Mouse (Mus musculus) lung, adult 18-20 months (tissue): ENCODE data around the gene Psmd9.

ENCODE experiments used
- DNase-seq, 2 experiments: peaks; one replicate each; pipeline ENCODE4 v3.0.0; 2022; ENCODE audit warnings: mixed read lengths in 2 of 2

Psmd9 gene

DNA sequence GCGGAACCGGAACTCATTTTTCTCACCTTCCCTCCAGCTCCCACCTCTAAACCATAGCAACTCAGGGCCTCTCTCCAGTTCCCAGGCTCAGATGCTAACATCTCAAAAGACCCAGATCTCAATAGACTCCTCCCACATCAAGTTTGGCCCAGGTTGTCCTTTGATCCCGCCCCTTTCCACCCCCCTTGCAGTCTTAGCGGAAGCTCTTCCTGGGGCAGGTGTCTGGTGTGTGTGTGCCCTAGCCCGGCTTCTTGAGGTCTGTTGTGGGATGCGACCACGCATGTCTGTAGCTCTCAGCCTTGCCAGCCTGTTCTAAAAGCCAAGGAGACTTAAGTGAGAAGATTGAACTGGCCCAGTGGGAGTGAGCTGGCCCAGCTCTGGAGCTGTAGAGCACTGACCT is 18.6 kb upstream of the Psmd9 start:
- DNase-seq = peak; percentile 50 to 53

DNA sequence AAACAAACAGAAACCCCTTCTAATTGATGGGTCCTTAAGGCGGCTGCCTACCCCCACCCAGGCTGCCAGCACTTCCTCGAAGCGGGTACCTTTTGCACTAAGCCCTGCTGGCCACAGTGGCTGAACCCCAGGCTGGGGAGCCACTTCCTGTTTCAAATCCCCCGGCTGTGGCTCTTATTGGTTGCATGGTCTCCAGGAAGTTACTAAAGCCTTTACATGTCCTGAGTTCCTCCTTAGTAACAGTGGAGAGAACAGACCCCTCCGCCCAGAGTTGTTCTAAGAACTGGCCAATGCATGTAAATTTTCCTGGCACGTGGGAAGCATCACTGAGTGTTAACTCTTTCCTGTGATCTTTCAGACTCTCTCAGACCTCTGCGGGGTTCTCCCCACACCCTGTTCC is 18.1 kb upstream of the Psmd9 start:
- DNase-seq = peak; percentile 62 to 69

DNA sequence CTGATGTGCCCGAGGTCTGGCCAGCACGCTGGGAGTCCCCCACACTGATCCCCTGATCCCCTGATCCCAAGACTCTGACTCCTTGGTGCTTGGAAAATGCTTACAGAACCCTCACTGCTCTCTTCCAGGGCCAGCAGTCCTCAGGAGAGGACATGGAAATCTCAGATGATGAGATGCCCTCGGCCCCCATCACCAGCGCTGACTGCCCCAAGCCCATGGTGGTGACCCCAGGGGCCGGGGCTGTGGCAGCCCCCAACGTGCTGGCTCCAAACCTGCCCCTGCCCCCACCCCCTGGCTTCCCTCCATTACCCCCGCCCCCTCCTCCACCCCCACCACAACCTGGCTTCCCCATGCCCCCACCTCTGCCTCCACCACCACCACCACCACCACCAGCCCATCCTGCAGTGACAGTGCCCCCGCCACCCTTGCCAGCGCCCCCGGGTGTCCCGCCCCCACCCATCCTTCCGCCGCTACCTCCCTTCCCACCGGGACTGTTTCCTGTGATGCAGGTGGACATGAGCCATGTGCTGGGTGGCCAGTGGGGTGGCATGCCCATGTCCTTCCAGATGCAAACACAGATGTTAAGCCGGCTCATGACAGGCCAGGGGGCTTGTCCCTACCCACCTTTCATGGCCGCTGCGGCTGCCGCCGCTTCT is 17.4 kb upstream of the Psmd9 start:
- DNase-seq = no peak

DNA sequence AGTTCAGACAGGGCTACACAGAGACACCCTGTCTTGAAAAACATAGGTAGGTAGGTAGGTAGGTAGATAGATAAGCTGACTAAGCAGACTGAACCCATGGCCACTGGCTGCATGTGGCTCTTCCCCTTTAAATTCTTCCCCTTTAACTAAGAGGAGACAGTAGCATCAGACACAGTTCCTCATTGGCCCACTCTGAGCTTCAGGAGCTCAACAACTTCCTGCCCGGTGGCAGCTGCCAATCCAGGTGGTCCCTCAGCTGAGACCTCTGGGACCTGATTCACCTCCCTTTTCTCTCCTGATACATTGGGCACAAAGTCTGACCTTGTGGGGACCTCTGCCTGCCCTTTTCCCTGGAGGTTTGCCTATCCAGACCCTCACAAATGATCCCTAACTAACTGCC is 16.3 kb upstream of the Psmd9 start:
- DNase-seq = no peak

DNA sequence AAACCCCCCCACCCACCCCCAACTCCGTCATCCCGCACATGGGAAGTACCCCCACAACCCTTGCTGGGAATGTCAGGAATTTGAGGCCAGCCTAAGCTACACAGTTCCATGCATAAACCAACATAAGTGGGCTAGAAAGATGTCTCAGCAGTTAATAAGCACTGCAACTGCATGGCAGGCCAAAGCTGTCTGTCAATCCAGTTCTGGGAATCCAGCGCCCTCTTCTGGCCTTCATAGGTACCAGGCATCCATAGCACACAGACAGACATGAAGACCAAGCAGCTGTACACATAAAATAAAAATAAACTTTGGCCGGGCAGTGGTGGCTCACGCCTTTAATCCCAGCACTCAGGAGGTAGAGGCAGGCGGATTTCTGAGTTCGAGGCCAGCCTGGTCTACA is 13.8 kb upstream of the Psmd9 start:
- peak; percentile 71 to 79 for DNase-seq

DNA sequence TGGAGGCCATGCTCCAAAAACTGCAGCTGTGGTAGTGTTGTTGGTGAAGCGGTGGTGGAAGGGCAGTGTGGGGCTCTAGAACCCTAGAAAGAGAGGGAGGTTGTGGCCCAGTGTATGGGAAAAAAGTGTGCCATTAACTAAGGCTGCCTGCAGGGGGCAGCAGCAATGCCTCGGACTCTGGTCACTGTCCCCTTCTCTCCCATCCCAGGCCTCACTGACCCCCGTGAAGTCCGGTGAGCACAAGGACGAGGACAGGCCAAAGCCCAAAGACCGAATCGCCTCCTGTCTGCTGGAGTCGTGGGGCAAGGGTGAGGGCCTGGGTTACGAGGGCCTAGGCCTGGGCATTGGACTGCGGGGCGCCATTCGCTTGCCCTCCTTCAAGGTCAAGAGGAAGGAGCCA is 12.4 kb upstream of the Psmd9 start:
- DNase-seq = no peak

DNA sequence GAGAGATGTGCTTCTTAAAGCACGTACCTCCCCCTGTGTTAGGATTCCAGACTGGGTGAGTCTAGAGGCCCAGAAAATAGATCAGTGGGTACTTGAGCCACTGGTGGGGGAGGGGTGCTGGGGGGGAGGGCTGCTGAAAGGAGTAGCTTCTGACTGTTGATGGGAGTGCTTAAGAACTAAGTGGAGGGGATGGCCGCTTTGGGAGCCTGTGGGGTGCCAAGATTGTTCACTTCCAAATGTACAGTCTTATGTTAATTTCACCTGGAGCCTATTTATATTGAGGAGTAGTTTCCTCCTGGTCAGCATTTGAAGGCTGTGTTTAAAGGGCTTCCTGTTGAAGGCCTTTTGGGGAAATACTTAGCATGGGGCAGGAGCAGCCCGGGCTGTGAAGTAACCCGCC is 11.2 kb upstream of the Psmd9 start:
- DNase-seq = no peak

DNA sequence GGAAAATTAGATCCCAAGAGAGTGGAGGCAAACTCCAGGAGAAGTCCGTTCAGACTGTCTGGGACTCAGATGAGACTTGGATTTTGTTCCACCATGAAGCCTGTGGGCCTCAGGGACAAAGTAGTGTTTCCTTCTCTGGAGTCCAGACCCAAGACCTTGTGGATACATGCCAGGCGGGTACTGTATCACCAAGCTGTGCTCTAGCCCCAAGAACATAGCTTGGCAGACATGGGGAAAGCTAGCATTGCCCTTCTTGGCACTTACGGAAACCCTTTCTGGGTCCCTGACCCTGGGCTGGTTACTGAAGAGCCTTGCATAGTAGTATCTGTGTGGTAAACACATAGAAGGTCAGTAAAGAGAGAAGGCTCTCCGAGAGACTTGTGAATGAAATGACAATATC is 9.8 kb upstream of the Psmd9 start:
- DNase-seq = no peak

DNA sequence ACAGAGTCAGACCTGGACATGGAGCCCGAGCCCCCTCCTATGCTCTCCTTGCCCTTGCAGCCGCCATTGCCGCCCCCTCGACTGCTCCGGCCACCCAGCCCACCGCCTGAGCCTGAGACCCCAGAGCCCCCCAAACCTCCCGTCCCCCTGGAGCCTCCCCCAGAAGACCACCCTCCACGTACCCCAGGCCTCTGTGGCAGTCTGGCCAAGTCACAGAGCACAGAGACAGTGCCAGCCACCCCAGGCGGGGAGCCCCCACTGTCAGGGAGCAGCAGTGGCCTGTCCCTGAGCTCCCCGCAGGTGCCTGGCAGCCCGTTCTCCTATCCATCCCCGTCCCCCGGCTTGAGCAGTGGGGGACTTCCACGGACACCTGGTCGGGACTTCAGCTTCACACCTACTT is 9.3 kb upstream of the Psmd9 start:
- no peak for DNase-seq

DNA sequence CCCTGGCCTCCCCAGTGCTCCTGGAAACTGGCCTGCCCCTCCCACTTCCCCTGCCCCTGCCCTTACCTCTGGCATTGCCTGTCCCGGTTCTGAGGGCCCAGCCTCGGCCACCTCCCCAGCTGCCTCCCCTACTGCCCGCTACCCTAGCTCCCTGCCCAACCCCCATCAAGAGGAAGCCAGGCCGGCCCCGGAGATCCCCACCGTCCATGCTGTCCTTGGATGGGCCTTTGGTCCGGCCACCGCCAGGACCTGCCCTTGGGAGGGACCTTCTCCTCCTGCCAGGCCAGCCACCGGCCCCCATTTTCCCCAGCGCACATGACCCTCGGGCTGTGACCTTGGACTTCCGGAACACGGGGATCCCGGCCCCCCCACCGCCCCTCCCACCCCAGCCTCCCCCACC is 8.9 kb upstream of the Psmd9 start:
- DNase-seq = no peak

DNA sequence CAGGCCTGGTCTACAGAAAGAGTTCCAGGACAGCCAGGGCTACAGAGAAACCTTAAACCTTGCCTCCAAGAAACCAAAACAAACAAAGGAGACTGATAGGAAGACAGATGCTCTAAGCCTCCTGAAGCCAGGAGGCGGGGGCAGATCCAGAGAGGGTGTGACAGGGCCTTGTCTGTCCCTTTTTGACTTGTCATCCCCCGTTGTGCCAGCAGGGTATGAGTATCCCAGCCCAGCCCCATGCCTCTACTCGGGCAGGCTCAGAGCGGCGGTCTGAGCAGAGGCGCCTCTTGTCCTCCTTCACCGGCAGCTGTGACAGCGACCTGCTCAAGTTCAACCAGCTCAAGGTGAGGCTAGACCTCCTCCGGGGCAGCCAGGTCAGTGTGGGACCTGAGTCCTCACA is 6.3 kb upstream of the Psmd9 start:
- no peak for DNase-seq

DNA sequence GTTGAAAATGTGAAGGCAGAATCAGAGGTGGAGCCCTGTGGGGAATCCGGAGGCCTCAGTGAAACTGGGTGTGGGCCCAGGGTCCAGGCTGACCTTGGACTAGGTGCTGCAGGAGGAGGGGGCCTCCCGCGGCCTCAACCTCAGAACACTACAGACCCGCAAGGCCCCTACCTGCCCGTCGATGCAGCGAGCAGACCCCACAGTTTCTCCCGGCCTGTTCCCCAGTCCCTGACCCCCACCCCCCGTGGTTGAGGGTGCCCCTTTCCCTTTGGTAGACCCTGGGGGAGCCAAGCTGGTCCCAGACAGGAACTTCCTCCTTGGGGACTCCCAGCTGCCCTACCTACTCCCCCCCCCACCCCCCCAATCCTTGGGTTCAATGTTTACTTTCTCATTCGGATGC is 2.8 kb upstream of the Psmd9 start:
- DNase-seq = no peak

DNA sequence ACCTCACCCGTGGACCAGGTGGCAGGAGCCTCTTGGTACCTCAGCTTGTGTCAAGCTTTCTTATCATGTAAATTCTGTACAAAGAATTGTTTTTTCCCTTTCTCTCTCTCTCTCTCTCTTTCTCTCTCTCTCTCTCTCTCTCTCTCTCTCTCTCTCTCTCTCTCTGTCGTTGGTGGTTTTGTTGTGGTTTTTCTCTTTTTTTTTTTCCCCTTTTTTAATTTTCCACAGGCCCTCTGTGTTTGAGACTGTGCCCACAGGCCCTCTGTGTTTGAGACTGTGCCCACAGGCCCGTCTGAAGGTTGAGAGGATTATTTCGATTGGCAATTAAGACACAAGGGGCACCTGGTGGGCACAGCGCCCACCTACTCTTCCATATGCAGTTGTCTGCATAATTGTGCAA is 1.6 kb upstream of the Psmd9 start:
- DNase-seq = no peak

DNA sequence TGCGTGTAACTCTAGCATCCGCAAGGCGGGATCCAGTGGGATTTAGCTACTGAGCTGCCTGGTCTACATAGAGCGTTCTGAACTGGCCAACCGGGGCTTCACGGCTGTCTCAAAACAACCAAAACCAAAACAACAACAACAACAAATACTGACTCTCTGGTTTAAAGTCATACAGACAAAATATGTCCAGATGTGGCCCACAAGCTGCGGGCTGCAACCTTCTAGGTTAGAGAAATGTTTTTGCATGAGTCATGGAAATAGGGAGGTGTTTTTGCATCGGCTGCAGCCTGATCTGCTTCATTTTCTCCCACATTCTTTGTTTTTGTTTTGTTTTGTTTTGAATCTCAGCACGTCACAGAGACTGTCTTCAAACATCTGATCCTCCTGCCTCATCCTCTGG is 1.2 kb downstream of the Psmd9 start:
- DNase-seq = no peak

DNA sequence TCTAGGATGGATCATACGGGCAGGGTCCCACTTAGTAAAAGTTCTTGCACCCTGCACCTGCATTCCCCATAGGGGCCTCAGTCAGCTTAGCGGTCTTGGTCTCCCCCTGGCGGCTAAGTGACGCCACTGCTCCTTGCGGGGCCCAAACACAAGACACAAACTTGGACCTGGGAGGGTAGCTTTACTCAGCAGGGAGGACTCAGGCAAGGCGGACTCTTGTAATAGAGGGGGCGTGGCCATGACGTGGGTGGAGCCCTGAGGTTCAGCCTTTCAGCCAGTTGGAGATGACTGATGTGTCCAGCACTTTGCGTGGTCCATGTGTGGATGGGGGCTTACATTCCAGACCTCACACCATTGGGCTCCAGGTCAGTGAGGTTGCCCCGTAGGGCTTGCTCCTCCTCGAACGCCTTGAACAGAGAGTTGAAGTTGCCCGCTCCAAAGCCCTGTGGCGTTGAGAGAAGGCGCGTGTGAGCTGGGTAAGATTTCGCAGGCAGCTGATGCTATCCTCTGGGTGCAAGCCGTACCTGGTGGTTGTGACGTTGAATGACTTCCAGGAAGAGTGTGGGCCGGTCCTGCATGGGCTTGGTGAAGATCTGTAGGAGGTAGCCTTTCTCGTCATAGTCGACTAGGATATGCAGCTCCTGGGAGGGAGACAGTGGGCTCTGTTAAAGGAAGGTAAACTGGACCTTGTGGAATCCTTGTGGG is 2.6 kb downstream of the Psmd9 start:
- peak; percentile 84 to 88 for DNase-seq

DNA sequence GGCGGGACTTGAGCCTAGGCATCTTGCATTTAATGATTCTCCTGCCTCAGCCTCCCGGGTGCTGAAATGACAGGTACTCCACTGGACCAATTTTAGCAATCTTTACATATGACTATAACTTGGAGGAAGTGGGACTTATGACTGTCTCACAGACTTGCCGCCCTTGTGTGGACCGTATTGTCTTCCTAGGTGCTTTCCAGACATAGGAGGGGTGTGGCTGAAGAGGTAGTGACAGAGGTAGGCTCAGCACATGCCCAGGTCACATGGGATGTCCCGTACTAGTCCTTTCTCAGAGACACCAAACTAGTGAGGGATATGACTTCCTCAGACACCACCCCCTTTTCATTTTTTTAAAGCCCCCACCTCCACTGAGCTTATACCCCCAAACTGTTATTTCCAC is 9.6 kb downstream of the Psmd9 start:
- no peak for DNase-seq

DNA sequence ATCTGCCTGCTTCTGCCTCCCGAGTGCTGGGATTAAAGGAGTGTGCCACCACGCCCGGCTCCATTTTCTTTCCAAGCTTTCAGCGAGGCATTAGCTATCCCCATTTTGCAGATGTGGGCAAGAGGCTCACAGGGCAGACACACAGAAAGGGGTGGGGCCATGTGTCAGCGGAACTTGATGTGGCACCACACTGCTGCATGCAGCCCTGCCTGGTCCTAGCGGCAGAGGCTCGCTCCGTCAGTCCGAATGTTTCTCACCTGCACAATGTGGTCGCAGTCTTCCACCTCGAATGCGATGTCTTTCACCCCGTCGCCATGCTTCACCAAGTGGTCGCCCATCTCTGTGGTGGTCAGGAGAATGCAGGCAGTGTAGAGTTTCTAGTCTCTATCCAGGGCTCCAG is 11.2 kb downstream of the Psmd9 start:
- DNase-seq = no peak

DNA sequence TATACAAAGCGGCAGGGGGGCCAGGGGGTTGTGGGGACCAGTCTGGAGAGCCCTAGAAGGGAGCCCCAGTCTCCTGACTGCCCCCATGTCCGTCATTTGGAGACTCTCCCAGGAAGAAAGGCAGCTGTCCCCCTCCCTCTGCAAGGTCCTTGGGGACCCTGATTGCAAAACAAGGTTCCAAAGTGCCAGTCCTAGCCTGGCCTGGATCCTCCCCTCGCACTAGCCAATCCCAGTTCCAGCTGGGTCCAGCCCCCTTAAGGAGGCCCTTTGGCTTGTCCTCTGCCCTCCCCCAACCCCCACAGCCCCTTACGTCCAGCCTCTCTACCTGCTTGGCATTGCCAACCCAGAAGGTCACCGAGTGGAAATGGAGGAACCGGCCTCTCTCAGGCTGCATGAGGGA is 12.3 kb downstream of the Psmd9 start:
- peak in 1 of 2 experiments; percentile 29 for DNase-seq

DNA sequence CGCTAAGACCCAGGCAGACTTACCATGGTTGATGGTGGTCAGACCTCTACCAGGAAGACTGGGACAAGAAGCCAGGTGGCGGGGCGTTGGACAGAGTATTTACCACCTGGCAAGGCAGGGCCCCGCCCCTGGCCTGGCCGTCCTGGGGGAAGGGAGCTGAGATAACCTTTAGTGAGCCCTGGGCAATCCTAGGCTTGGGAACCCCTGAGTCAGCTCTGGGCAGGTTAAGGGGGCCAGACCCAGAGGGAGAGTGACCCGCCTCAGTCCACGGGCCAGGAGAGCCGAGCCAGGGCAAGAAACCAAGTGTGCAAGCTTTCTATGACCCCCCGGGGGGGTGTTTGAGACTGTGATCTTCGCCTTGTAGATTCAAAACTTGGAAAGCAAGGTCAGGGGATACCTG is 13.4 kb downstream of the Psmd9 start, which contains the start of gene Hpd:
Gene Hpd, minus strand, starts transcription at position 77 of the 400 bp plus-strand sequence.
- no peak for DNase-seq

DNA sequence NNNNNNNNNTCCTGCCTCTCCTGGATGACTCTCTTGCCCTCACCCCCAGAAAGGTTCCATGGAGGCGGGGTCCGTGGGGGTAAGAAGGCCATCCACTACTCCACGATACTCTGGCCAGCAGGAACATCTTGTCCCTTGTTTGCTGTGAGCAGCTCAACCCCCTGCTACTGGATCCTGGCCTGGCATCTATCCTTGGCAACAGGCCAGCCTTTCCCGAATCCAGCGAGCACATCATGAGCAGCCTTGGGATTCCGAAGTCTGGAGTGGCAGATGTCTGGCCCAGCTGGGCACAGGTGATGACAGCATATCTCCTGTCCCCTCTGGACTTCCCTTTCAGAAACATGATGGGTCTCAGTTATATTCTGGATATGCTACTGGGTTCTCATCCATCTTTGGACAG is 16.8 kb downstream of the Psmd9 start:
- no peak for DNase-seq

DNA sequence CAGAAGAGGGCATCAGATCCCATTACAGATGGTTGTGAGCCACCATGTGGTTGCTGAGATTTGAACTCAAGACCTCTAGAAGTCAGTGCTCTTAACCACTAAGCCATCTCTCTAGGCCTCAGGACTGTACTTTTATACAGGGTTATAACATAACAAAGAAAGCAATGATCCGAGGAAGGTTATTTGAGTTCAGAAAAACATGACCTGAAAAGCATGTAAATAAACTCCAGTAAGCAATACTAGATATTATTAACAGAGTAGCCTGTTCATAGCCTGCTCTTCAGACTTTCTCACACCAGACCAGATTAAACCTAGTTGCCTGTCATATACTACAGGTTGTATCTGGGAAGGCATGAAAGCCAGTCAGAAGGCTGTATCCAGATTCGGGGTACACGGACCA is 18.1 kb downstream of the Psmd9 start:
- DNase-seq = no peak

DNA sequence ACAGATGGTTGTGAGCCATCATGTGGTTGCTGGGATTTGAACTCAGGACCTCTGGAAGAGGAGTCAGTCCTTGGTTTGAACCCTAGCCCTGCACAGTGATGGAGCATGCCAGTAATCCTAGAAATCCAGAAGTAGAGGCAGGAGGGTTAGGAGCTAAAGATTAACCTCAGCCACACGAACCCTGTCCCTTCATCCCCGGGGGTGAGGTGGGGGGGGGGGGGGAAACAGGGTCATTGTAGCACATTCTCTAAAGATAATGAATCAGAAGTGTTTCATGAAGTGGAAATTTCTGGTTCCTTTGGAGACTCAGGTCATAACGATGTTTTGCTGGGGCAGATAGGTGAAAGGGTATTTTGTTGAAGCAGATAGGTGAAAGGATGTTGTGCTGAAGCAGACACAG is 21.7 kb downstream of the Psmd9 start:
- no peak for DNase-seq

DNA sequence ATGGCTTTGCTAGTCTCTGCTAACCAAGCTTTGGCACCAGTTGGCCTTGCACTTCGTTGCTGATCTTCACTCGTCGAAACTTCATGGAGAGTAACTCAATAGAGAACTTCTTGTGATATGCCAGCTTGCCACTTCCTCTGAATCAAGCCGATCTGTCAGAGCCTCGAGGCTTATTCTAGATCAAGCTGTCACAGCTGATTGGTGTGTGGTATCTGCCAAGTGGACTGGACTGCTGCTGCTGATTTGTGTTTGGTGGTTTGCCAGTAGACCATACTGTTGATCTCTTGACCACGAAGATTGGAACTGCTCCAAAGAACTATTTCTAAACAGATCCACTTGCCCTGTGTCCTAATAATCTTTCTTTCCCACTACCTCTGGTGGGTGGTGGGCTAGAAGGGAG is 22.2 kb downstream of the Psmd9 start:
- no peak for DNase-seq

DNA sequence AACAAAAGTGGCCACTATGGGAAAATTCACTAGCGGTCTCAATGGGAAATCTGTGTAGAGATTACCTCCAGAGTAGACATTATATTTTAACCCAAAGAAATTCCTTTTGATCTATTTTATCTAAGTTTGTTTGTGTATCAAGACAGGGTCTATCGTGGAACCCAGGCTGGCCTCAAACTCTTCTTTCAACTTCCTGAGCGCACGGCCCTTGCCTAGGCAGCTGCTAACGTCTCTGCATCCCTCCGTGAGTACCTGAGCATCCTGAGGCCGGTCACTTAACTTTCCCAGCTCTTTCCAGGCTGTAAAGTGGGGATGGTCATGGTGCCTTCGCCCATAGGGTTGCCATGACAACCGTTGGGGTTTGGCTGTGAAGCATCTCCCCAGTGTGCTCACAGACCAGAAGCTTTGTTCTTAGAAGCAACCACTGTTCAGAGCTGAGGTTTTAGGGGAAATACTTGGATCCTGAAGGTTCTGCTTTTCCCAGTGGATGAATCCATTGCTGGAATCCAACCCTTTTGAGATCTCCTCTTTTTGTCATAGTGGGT is 23.5 kb downstream of the Psmd9 start:
- no peak for DNase-seq

DNA sequence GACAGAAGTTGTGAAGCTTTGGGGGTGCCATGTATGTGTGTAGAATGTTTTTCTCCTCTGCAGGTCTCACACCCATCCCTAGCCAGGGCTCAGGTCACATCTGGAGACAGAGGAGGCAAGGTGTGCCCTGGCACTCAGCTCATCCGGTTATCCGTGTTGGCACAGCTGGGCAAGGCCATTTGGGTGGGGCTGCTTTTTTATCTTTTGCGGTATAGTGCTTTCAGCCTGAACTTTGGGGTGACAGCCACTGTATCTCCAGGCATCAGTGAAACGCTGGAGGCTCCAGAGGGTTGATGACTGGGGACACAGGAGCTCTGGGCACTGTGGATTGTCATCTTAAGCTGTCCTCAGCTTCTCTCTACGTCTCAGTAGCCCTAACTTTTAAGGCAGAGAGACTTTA is 24.2 kb downstream of the Psmd9 start:
- DNase-seq = no peak
